Comparison of ENCODE assay signal across 16 mouse cellular contexts in genomic region chr13:49036436-49036835, GRCm38 (mm10).
A peak's percentile ranks its signal among the peaks of the same experiment; 100 is the strongest.
DNase-seq lines count a peak whose midpoint lies in the region; ATAC-seq and TF ChIP-seq lines count a peak whose summit lies in the region.
"Had no signal": no experiment of that assay in that cellular context is flagged by ENCODE, and none has a peak within 500 bp of the region (broad histone marks: within the 10 kb centered on the region; RNA-seq: fewer than 3 reads in every experiment).

No protein-coding gene starts in this region.

- TF ChIP-seq CTCF in cerebellum, adult 2 months (IDR thresholded peaks at IDR 0.05; ENCODE audit: borderline replicate concordance, insufficient read depth, low read depth, low read length): no peak
- TF ChIP-seq CTCF in lung, postnatal 0 days (IDR thresholded peaks at IDR 0.05): no peak
- no peak for TF ChIP-seq CTCF in stomach, postnatal 0 days (IDR thresholded peaks at IDR 0.05; ENCODE audit: low read depth)

- peak overlapping the region; percentile 17; the same call in 1 of the 2 replicates for H3K27ac ChIP-seq in cerebellum, adult 2 months (ENCODE audit: insufficient read depth, low read length)
- no peak overlapping the region for H3K27ac ChIP-seq in hindbrain, embryonic 12.5 days
- no peak overlapping the region for H3K27ac ChIP-seq in hindbrain, embryonic 14.5 days
- H3K27ac ChIP-seq in lung, postnatal 0 days (ENCODE audit: low read length): no peak overlapping the region
- H3K27ac ChIP-seq in stomach, postnatal 0 days (replicated peaks): no peak overlapping the region
- H3K27ac ChIP-seq: liver, embryonic 15.5 days had no signal

- WGBS in cerebellum, adult 2 months: 73% methylated on average over 4 of the region's 4 CpGs
- 91% methylated on average over 4 of the region's 4 CpGs for WGBS in hindbrain, embryonic 12.5 days
- WGBS in hindbrain, embryonic 14.5 days: 92% methylated on average over 4 of the region's 4 CpGs
- 83% methylated on average over 4 of the region's 4 CpGs for WGBS in lung, postnatal 0 days
- 90% methylated on average over 4 of the region's 4 CpGs for WGBS in stomach, postnatal 0 days

- no peaks in the 10 kb centered on the region for H3K27me3 ChIP-seq in cerebellum, adult 2 months (ENCODE audit: control insufficient read depth, insufficient read depth, low read length)
- H3K27me3 ChIP-seq in hindbrain, embryonic 12.5 days: no peaks in the 10 kb centered on the region
- no peaks in the 10 kb centered on the region for H3K27me3 ChIP-seq in hindbrain, embryonic 14.5 days (ENCODE audit: control insufficient read depth, insufficient read depth, low read length)
- H3K27me3 ChIP-seq in lung, postnatal 0 days (replicated peaks; ENCODE audit: insufficient read depth, low read length): no peaks in the 10 kb centered on the region
- no peaks in the 10 kb centered on the region for H3K27me3 ChIP-seq in stomach, postnatal 0 days (ENCODE audit: control insufficient read depth, insufficient read depth, low read length)
- H3K27me3 ChIP-seq: CH12.LX; liver, embryonic 15.5 days had no signal

- peaks cover 31% of the 10 kb centered on the region for H3K36me3 ChIP-seq in hindbrain, embryonic 12.5 days
- peaks cover 47% of the 10 kb centered on the region for H3K36me3 ChIP-seq in hindbrain, embryonic 14.5 days (replicated peaks; ENCODE audit: control insufficient read depth, insufficient read depth)
- H3K36me3 ChIP-seq in lung, postnatal 0 days (ENCODE audit: insufficient read depth, low read length): no peaks in the 10 kb centered on the region
- peaks cover 5% of the 10 kb centered on the region; the same call in 1 of the 2 replicates for H3K36me3 ChIP-seq in stomach, postnatal 0 days (ENCODE audit: control insufficient read depth, insufficient read depth, low read length)
- H3K36me3 ChIP-seq: liver, embryonic 15.5 days had no signal

- H3K4me3 ChIP-seq in cerebellum, adult 2 months (replicated peaks; ENCODE audit: insufficient read depth, low read depth, low read length): no peak overlapping the region
- no peak overlapping the region for H3K4me3 ChIP-seq in hindbrain, embryonic 12.5 days
- no peak overlapping the region for H3K4me3 ChIP-seq in hindbrain, embryonic 14.5 days (replicated peaks; ENCODE audit: low read length)
- no peak overlapping the region for H3K4me3 ChIP-seq in lung, postnatal 0 days (ENCODE audit: low read depth, low read length)
- no peak overlapping the region for H3K4me3 ChIP-seq in stomach, postnatal 0 days (ENCODE audit: low read depth, low read length)
- H3K4me3 ChIP-seq: liver, embryonic 15.5 days; megakaryocyte, embryonic 14.5 days had no signal

- TF ChIP-seq EP300 in lung, postnatal 0 days (IDR thresholded peaks at IDR 0.05): no peak
- no peak for TF ChIP-seq EP300 in stomach, postnatal 0 days (optimal IDR thresholded peaks at IDR 0.05)

- H3K4me2 ChIP-seq in hindbrain, embryonic 12.5 days (replicated peaks): no peak overlapping the region
- no peak overlapping the region for H3K4me2 ChIP-seq in hindbrain, embryonic 14.5 days (replicated peaks)
- no peak overlapping the region for H3K4me2 ChIP-seq in lung, postnatal 0 days (replicated peaks; ENCODE audit: low read depth, low read length)
- no peak overlapping the region for H3K4me2 ChIP-seq in stomach, postnatal 0 days (replicated peaks; ENCODE audit: low read depth)
- H3K4me2 ChIP-seq: liver, embryonic 15.5 days had no signal

- DNase-seq in cerebellum, adult 2 months: no peak
- no peak for DNase-seq in cerebellum, postnatal 4 days (ENCODE audit: low spot score in 2 of 2)
- no peak for DNase-seq in hindbrain, embryonic 14.5 days (ENCODE audit: low spot score)
- no peak for DNase-seq in lung, postnatal 0 days (ENCODE audit: low spot score)
- DNase-seq in lung, postnatal 4 days: no peak
- DNase-seq in stomach, postnatal 0 days (ENCODE audit: low spot score): no peak
- no peak for DNase-seq in embryo, embryonic 11 days
- DNase-seq: gastrocnemius, postnatal 10 days; kidney, adult 11 months; layer of hippocampus, postnatal 36 days; right cerebral cortex, postnatal 25 days; thymus, postnatal 25 days had no signal

- H3K9me3 ChIP-seq in hindbrain, embryonic 12.5 days (replicated peaks): peaks cover 2% of the 10 kb centered on the region; the same call in 1 of the 2 replicates
- H3K9me3 ChIP-seq in hindbrain, embryonic 14.5 days (ENCODE audit: control insufficient read depth, low read length): no peaks in the 10 kb centered on the region
- H3K9me3 ChIP-seq in lung, postnatal 0 days (ENCODE audit: low read length): no peaks in the 10 kb centered on the region
- no peaks in the 10 kb centered on the region for H3K9me3 ChIP-seq in stomach, postnatal 0 days (ENCODE audit: control insufficient read depth, low read length)
- H3K9me3 ChIP-seq: liver, embryonic 15.5 days had no signal

- H3K4me1 ChIP-seq in cerebellum, adult 2 months (ENCODE audit: control insufficient read depth, insufficient read depth, low read length): 0 out of 2 replicates have a peak, but pooled peaks cover 5% of the 10 kb centered on the region
- H3K4me1 ChIP-seq in hindbrain, embryonic 12.5 days: peaks cover 19% of the 10 kb centered on the region
- H3K4me1 ChIP-seq in hindbrain, embryonic 14.5 days (replicated peaks; ENCODE audit: control insufficient read depth, insufficient read depth, low read length): peaks cover 15% of the 10 kb centered on the region
- H3K4me1 ChIP-seq in lung, postnatal 0 days (ENCODE audit: insufficient read depth, low read depth, low read length): no peaks in the 10 kb centered on the region
- no peaks in the 10 kb centered on the region for H3K4me1 ChIP-seq in stomach, postnatal 0 days (replicated peaks; ENCODE audit: control insufficient read depth, insufficient read depth)
- H3K4me1 ChIP-seq: liver, embryonic 15.5 days had no signal

- H3K9ac ChIP-seq in hindbrain, embryonic 12.5 days: no peak overlapping the region
- H3K9ac ChIP-seq in hindbrain, embryonic 14.5 days: no peak overlapping the region
- no peak overlapping the region for H3K9ac ChIP-seq in lung, postnatal 0 days (replicated peaks; ENCODE audit: low read depth)
- H3K9ac ChIP-seq in stomach, postnatal 0 days (ENCODE audit: low read length): no peak overlapping the region
- H3K9ac ChIP-seq: liver, embryonic 15.5 days had no signal

- TF ChIP-seq POLR2A in cerebellum, adult 2 months (IDR thresholded peaks at IDR 0.05; ENCODE audit: borderline replicate concordance, insufficient read depth, low read length): no peak

- ATAC-seq in hindbrain, embryonic 12.5 days (ENCODE audit: low FRiP score): 0 out of 2 replicates have a peak, but pooled peaks have one; percentile 30
- ATAC-seq in hindbrain, embryonic 14.5 days (ENCODE audit: low FRiP score): no peak; the same call in 1 of the 2 replicates
- ATAC-seq in lung, postnatal 0 days: 0 out of 2 replicates have a peak, but pooled peaks have one; percentile 12
- peak; percentile 45 for ATAC-seq in stomach, postnatal 0 days (ENCODE audit: low FRiP score, low TSS enrichment)
